Mouse (Mus musculus) hindbrain, embryonic 16.5 days (tissue): ENCODE measurements around the gene Wdr25. TPM values are rescaled to one million over a fixed set of nuclear protein-coding genes. Genes with fewer than 3 reads are reported as not detected.

Experiments used
- ATAC-seq: fragments of 200-750 bp; cut with Nextera tagmentation; 2 replicates; pipeline ENCODE4 v1.8.0; 2017; ENCODE audit warnings: moderate TSS enrichment, moderate library complexity
- H3K27ac ChIP-seq: fragments of 300-500 bp; sonication (generic); 2 replicates; pipeline ENCODE4 v1.5.1; 2014; ENCODE audit warnings: low read depth, mild to moderate bottlenecking, control low read depth, low read length, moderate library complexity
- H3K27me3 ChIP-seq: fragments of 300-500 bp; sonication (generic); replicated peaks from 2 replicates; pipeline ENCODE4 v1.6.1; 2014; ENCODE audit warnings: low read length; ENCODE audit not compliant: control insufficient read depth, insufficient read depth
- H3K36me3 ChIP-seq: fragments of 300-500 bp; sonication (generic); 2 replicates; pipeline ENCODE4 v1.6.1; 2014; ENCODE audit warnings: mild to moderate bottlenecking, low read length, moderate library complexity, mixed read lengths; ENCODE audit not compliant: control insufficient read depth, insufficient read depth
- H3K4me1 ChIP-seq: fragments of 300-500 bp; sonication (generic); 2 replicates; pipeline ENCODE4 v1.6.1; 2014; ENCODE audit warnings: low read depth, low read length; ENCODE audit not compliant: control insufficient read depth, insufficient read depth
- H3K4me2 ChIP-seq: fragments of 300-500 bp; sonication (generic); 2 replicates; pipeline ENCODE4 v1.6.1; 2014; ENCODE audit warnings: mild to moderate bottlenecking, low read length, control low read depth, moderate library complexity
- H3K4me3 ChIP-seq: fragments of 300-500 bp; sonication (generic); 2 replicates; pipeline ENCODE4 v1.5.1; 2014; ENCODE audit warnings: mild to moderate bottlenecking, low read length, control low read depth, moderate library complexity
- H3K9ac ChIP-seq: fragments of 300-500 bp; sonication (generic); 2 replicates; pipeline ENCODE4 v1.6.1; 2014; ENCODE audit warnings: low read depth, mild to moderate bottlenecking, control low read depth, low read length, moderate library complexity
- H3K9me3 ChIP-seq: fragments of 300-500 bp; sonication (generic); 2 replicates; pipeline ENCODE4 v1.6.1; 2014; ENCODE audit warnings: mild to moderate bottlenecking, low read length, moderate library complexity; ENCODE audit not compliant: control insufficient read depth
- WGBS: fragments of 180-500 bp; shearing (Covaris S2); extraction: QIAGEN DNeasy Blood & Tissue Kit; methylation state at CpG from one replicate; pipeline ENCODE4 v1.1.7; 2014; 5-methylcytosine and 5-hydroxymethylcytosine counted together
- polyA plus RNA-seq: library from polyadenylated mRNA; unstranded; fragments of >200 nt; fragmentation: Nextera tagmentation; extraction: Ambion mirVana; gene quantifications from 2 replicates; pipeline ENCODE4 v1.2.1, GENCODE M21; 2015

Wdr25 gene
- polyA plus RNA-seq, 1 experiment from 2014 or later = 5.0 TPM

DNA sequence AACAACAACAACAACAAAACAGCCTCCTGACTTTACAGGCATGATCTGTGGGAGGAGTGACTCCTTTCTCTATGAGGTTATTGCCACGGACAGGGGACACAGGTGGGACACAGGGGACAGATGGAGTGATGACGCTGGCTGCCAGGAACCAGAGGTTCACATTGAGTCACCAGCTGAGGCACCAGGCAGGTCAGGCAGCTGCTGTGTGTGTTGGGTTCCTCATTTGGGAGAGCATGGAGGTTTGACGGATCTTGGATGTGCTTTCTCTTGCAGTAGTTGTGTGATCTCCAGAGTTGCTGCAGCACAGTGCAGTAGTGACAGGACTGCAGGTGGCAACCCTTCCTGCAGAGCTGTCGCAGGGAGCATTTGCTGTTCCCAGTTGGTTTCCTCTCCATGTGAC lies 25.3 kb downstream of the Wdr25 start:
- H3K9ac ChIP-seq = no peak overlapping the region
- no peak overlapping the region for H3K27ac ChIP-seq
- no peaks in the 10 kb centered on the region for H3K36me3 ChIP-seq
- H3K27me3 ChIP-seq = no peaks in the 10 kb centered on the region
- H3K9me3 ChIP-seq = no peaks in the 10 kb centered on the region
- H3K4me3 ChIP-seq = no peak overlapping the region
- WGBS = 31% methylated on average over 4 of the region's 4 CpGs
- no peak for ATAC-seq
- H3K4me1 ChIP-seq = peaks cover 40% of the 10 kb centered on the region
- H3K4me2 ChIP-seq = no peak overlapping the region

DNA sequence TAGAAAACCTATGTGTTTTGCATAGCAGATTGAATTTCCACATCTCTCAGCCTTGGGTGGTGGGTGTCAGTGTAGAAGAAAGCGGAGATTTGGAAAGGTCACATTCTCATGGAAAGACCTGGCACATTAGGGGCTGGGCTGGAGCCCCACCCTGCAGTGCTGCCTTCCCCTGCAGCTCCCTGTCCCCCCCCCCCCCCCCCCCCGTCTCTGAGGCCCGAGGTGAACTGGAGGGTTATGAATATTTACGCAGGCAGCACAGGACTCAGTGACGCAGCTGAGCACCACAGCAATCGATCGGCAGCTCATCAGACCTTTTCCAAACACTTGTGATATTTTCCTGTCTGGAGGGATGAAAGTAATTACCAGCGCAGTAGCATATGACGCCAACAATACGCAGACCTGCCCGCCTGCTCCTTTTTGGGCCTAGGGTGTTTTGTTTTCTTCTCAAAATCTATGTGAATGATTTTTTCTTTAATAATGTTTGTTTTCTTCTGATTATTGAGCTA lies 33.2 kb downstream of the Wdr25 start:
- H3K4me1 ChIP-seq = peaks cover 8% of the 10 kb centered on the region
- H3K27me3 ChIP-seq = no peaks in the 10 kb centered on the region
- no peak for ATAC-seq
- no peak overlapping the region for H3K9ac ChIP-seq
- no peak overlapping the region for H3K27ac ChIP-seq
- no peak overlapping the region for H3K4me2 ChIP-seq
- no peak overlapping the region for H3K4me3 ChIP-seq
- WGBS = 43% methylated on average over 8 of the region's 11 CpGs
- no peaks in the 10 kb centered on the region for H3K9me3 ChIP-seq
- no peaks in the 10 kb centered on the region for H3K36me3 ChIP-seq

DNA sequence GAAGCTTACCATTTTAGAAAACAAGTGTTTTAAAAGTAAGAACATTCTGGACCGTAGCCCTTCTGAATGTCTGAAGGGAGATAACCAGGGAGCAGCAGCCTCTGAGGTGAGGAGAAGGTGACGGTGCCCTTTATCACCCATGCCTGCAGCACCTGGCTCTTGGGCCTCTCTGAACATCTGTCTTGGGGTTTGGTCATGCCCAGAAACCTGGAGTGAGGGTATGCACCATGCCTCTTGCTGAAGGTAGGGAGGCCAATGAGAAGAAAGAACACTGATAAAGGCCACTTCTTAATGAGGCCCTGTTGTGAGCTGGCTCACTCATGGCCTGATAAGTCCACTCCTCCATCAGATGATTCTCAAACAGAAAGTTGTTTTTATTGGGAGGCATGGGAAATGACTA lies 34.8 kb downstream of the Wdr25 start:
- H3K9me3 ChIP-seq = no peaks in the 10 kb centered on the region
- no peak overlapping the region for H3K27ac ChIP-seq
- ATAC-seq = no peak

DNA sequence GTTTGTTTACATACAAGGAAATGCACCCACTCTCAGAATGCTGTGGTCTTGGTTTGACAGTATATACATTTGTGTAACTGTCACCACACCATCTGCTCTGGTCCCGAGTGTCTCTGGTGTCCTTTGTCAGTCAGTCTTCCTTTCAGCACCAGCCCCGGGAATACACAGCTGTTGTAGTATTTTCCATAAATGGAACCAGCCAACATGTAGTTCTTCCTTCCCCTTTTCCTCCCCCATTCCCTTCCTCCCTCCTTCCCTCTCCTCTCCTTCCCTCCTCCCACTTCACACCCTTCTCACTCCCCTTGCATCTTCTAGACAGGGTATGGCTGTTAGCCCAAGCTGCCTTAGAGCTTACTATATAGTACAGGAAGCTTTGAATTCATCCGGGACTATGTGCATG lies 36.0 kb downstream of the Wdr25 start:
- Histone ChIP-seq H3K36me3 (no peaks in the 10 kb centered on the region), H3K4me1 (peaks cover 14% of the 10 kb centered on the region), H3K9me3 (no peaks in the 10 kb centered on the region), H3K9ac (no peak overlapping the region), H3K4me2 (no peak overlapping the region), H3K4me3 (no peak overlapping the region), H3K27ac (no peak overlapping the region), H3K27me3 (no peaks in the 10 kb centered on the region)
- WGBS = 66% methylated on average over 3 of the region's 3 CpGs
- ATAC-seq = no peak

More for the DNA sequence above, 34.8 kb downstream of the Wdr25 start:
- Histone ChIP-seq H3K4me3 (no peak overlapping the region), H3K4me2 (no peak overlapping the region), H3K9ac (no peak overlapping the region), H3K27me3 (no peaks in the 10 kb centered on the region), H3K36me3 (no peaks in the 10 kb centered on the region), H3K4me1 (peaks cover 14% of the 10 kb centered on the region)
- 75% methylated on average over 2 of the region's 2 CpGs for WGBS

DNA sequence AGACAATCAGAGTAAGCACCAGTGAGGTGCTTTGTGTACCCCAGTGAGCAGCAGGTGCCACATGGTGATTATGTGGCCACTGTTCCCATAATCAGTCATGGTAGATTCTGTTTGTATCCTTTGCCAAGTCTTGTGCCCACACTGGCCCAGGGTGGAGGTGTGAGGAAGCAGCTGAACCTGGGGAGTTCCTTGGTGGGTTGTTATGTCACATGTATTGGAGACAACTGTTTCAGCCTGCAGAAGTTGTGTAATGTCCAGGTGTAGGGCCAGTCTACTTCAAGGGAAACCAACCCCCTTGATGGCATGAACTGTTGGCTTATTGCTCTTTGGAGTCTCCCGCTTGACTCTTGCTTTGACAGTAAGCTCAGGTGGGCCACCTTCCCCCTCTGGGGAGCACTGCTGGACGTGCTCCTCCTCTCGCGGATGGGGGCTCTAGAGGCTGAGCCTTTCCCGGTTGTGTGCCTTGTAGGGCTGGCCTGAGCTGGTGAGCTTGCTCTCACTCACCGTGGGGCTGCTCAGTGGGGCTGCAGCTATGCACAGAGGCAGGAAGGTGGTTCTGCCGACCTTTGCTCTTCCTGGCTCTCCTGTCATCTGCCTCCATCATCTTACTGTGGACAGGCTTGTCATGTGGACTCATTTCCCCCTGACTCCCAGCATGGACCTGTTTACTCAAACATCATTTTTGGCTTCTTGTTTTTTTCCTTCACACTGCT lies 38.1 kb downstream of the Wdr25 start:
- Histone ChIP-seq H3K4me2 (no peak overlapping the region), H3K36me3 (no peaks in the 10 kb centered on the region), H3K4me1 (peaks cover 14% of the 10 kb centered on the region), H3K9ac (no peak overlapping the region), H3K9me3 (no peaks in the 10 kb centered on the region), H3K27me3 (no peaks in the 10 kb centered on the region), H3K27ac (no peak overlapping the region), H3K4me3 (no peak overlapping the region)
- no peak for ATAC-seq
- 59% methylated on average over 7 of the region's 7 CpGs for WGBS

DNA sequence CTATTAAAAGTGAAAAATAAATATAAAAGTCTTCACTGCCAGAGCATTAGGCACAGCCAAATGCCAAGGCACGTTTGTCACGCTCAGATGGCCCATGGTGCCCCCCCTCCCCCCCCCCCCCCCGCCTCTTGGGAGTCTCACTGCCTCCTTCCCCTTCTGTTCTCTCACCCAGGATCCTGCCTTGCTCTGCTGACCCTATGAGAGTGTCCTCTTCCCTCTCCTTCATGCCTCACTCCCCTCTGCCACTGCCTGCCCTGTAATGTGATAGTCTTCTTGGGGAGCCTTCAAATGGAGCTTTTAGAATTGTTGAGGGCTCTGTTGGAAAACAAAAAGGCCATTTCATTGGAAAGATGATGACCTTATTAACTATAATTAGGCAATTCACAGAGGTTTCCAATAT lies 38.7 kb downstream of the Wdr25 start:
- Histone ChIP-seq H3K27me3 (no peaks in the 10 kb centered on the region), H3K9ac (no peak overlapping the region), H3K4me3 (no peak overlapping the region), H3K9me3 (no peaks in the 10 kb centered on the region), H3K4me1 (peaks cover 13% of the 10 kb centered on the region), H3K4me2 (no peak overlapping the region), H3K36me3 (no peaks in the 10 kb centered on the region), H3K27ac (no peak overlapping the region)
- no peak for ATAC-seq
- WGBS = 18% methylated on average over 2 of the region's 3 CpGs

DNA sequence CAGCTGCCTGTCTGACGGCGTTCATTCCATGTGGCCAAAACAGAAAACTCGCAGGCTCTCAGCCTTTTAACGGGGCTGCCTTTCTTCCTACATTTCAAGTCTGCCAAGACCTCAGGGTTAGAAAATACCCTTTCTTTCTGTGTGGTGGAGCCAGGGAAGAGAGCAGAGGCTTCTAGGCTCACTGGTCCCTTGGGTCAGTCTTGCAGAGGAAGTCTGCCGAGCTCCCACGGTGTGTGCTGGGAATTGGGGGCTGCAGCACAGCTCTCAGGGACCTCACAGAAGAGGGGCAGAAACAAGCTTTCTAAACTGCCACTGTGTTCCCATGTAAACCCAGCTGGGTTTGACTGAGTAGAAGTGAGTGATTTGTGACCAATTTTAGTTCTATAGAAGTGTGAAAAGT lies 40.8 kb downstream of the Wdr25 start:
- Histone ChIP-seq H3K9me3 (no peaks in the 10 kb centered on the region), H3K4me3 (no peak overlapping the region), H3K9ac (no peak overlapping the region), H3K36me3 (no peaks in the 10 kb centered on the region), H3K4me1 (peaks cover 8% of the 10 kb centered on the region), H3K27ac (no peak overlapping the region), H3K27me3 (no peaks in the 10 kb centered on the region), H3K4me2 (no peak overlapping the region)
- ATAC-seq = no peak
- WGBS = 74% methylated on average over 6 of the region's 6 CpGs

DNA sequence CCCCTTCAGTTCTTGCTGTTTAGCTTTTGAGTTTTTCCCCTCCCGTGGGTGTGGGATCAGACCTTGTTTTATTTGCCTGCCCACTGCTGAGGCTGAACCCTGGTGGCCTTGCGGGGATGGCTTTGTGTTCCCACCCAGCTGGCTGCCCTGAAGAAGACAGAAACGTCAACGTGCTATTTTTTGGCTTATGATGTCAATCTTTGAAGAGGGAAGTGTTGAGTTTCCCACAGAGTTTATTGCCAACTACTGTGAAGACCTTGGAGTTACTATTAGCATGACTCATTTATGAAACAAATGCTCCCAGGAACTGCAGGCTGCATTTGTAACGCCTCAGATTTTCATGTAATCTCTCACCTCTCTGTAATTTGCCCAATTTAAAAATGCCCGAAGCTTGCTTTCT lies 43.4 kb downstream of the Wdr25 start:
- ATAC-seq = no peak
- Histone ChIP-seq H3K36me3 (no peaks in the 10 kb centered on the region), H3K4me1 (peaks cover 4% of the 10 kb centered on the region; the same call in 1 of the 2 replicates), H3K9ac (no peak overlapping the region), H3K27ac (no peak overlapping the region), H3K27me3 (no peaks in the 10 kb centered on the region), H3K9me3 (no peaks in the 10 kb centered on the region), H3K4me2 (no peak overlapping the region), H3K4me3 (no peak overlapping the region)
- 47% methylated on average over 6 of the region's 6 CpGs for WGBS

DNA sequence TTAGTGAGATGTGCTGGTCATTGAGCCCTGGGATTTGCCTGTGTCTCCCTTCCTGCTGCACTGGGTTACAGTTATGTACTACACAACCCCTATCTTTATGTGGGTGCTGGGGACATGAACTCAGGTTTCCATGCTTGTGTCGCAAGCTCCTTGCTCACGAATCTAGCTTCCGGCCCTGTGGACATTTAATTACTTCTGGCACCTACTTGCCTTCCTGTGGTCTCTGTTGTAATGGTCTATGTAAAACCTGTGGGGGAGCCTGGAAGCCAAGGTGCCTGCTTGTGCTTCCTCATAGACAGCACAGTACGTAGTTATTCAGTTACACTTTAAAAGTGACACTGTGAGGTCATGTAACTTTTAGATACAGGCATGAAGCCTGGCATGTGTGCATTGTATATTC lies 44.1 kb downstream of the Wdr25 start:
- ATAC-seq = no peak
- no peak overlapping the region for H3K9ac ChIP-seq

More for the DNA sequence above, 44.1 kb downstream of the Wdr25 start:
- H3K36me3 ChIP-seq = no peaks in the 10 kb centered on the region
- H3K4me1 ChIP-seq = peaks cover 2% of the 10 kb centered on the region; the same call in 1 of the 2 replicates
- no peak overlapping the region for H3K27ac ChIP-seq
- H3K4me2 ChIP-seq = no peak overlapping the region
- no peak overlapping the region for H3K4me3 ChIP-seq
- no peaks in the 10 kb centered on the region for H3K27me3 ChIP-seq
- no peaks in the 10 kb centered on the region for H3K9me3 ChIP-seq
- WGBS = 83% methylated on average over 4 of the region's 4 CpGs
